Mouse (Mus musculus) CH12.LX (cell line): ENCODE measurements around the gene Grid2. TPM values are rescaled to one million over a fixed set of nuclear protein-coding genes. Genes with fewer than 3 reads are reported as not detected.

Experiments
- DNase-seq: peaks from one replicate; pipeline ENCODE4 v3.0.0-alpha.2; 2013; ENCODE audit errors: extremely low read depth
- H3K27ac ChIP-seq: 2 replicates; pipeline ENCODE4 v1.5.1; 2012; ENCODE audit warnings: low read depth, mild to moderate bottlenecking, control low read depth, moderate library complexity; ENCODE audit not compliant: insufficient read depth
- H3K27me3 ChIP-seq: replicated peaks from 2 replicates; pipeline ENCODE3; 2012; ENCODE audit warnings: inconsistent platforms
- H3K36me3 ChIP-seq, 2 experiments: replicated peaks in 1 of 2; 2 replicates each; pipeline versions ENCODE3 to v1.6.1; 2012; ENCODE audit warnings: inconsistent platforms in 1 of 2, low read length in 1 of 2, mild to moderate bottlenecking in 1 of 2, mixed read lengths in 1 of 2, moderate library complexity in 1 of 2; ENCODE audit not compliant: control insufficient read depth in 1 of 2, insufficient read depth in 1 of 2
- H3K4me1 ChIP-seq, 2 experiments: 2 replicates each; pipeline ENCODE4 v1.6.1; 2012; ENCODE audit warnings: inconsistent platforms in 1 of 2, moderate library complexity in 1 of 2; ENCODE audit not compliant: insufficient read depth in 2 of 2, control insufficient read depth in 1 of 2
- H3K4me2 ChIP-seq: 2 replicates; pipeline ENCODE4 v1.6.1; 2012; ENCODE audit warnings: low read depth, mild to moderate bottlenecking, control low read depth; ENCODE audit not compliant: poor library complexity, insufficient read depth, severe bottlenecking
- H3K4me3 ChIP-seq, 3 experiments: fragments of 150-350 bp in 1 of 3; sonication (generic) in 1 of 3; replicated peaks in 1 of 3; 2 replicates each; pipeline versions ENCODE3 to v1.5.1; 2011 to 2012; ENCODE audit warnings: low read depth in 2 of 3, low read length in 2 of 3, mild to moderate bottlenecking in 2 of 3, moderate library complexity in 2 of 3, control low read depth in 1 of 3, improper control_type of control experiment in 1 of 3, inconsistent platforms in 1 of 3, mixed read lengths in 1 of 3; ENCODE audit not compliant: poor library complexity in 1 of 3
- H3K79me2 ChIP-seq: replicated peaks from 2 replicates; pipeline ENCODE4 v1.6.1; 2012; ENCODE audit warnings: mild to moderate bottlenecking, moderate library complexity; ENCODE audit not compliant: control insufficient read depth, poor library complexity, insufficient read depth, severe bottlenecking; ENCODE audit errors: extremely low read depth
- H3K9ac ChIP-seq: 2 replicates; pipeline ENCODE4 v1.6.1; 2012; ENCODE audit warnings: low read depth, mild to moderate bottlenecking, control low read depth, moderate library complexity; ENCODE audit not compliant: insufficient read depth
- H3K9me3 ChIP-seq: replicated peaks from 2 replicates; pipeline ENCODE3; 2012; ENCODE audit warnings: low read length, inconsistent platforms, mixed read lengths
- BHLHE40 ChIP-seq: IDR thresholded peaks from 2 replicates; pipeline ENCODE4 v1.6.1; 2011; ENCODE audit warnings: mild to moderate bottlenecking, low read depth, low read length, improper control_type of control experiment
- CTCF ChIP-seq, 2 experiments: IDR thresholded peaks in 1 of 2; conservative IDR thresholded peaks in 1 of 2; 2 replicates each; pipeline ENCODE4 v1.5.1; 2011 to 2012; ENCODE audit warnings: low read depth in 2 of 2, low read length in 2 of 2, improper control_type of control experiment in 1 of 2, inconsistent platforms in 1 of 2, mild to moderate bottlenecking in 1 of 2, moderate library complexity in 1 of 2
- E2F4 ChIP-seq: IDR thresholded peaks from 2 replicates; pipeline ENCODE4 v1.6.1; 2011; ENCODE audit warnings: low read depth, low read length, improper control_type of control experiment; ENCODE audit not compliant: insufficient replicate concordance
- ELF1 ChIP-seq: IDR thresholded peaks from 2 replicates; pipeline ENCODE4 v1.6.1; 2014; ENCODE audit warnings: low read depth, mild to moderate bottlenecking, inconsistent platforms, low read length, improper control_type of control experiment
- EP300 ChIP-seq: IDR thresholded peaks from 2 replicates; pipeline ENCODE4 v1.6.1; 2011; ENCODE audit warnings: low read length, improper control_type of control experiment
- ETS1 ChIP-seq: conservative IDR thresholded peaks from 2 replicates; pipeline ENCODE4 v1.6.1; 2012; ENCODE audit warnings: low read depth, mild to moderate bottlenecking, inconsistent platforms, low read length, improper control_type of control experiment, moderate library complexity
- GABPA ChIP-seq: IDR thresholded peaks from 2 replicates; pipeline ENCODE4 v1.6.1; 2012; ENCODE audit warnings: low read depth, low read length, improper control_type of control experiment, inconsistent platforms; ENCODE audit not compliant: insufficient replicate concordance
- IRF4 ChIP-seq: IDR thresholded peaks from 2 replicates; pipeline ENCODE4 v1.6.1; 2014; ENCODE audit warnings: low read depth, mild to moderate bottlenecking, inconsistent platforms, low read length, improper control_type of control experiment
- JUND ChIP-seq: conservative IDR thresholded peaks from 2 replicates; pipeline ENCODE4 v1.6.1; 2011; ENCODE audit warnings: low read depth, low read length, improper control_type of control experiment
- MEF2A ChIP-seq: IDR thresholded peaks from 2 replicates; pipeline ENCODE4 v1.6.1; 2014; ENCODE audit warnings: low read depth, mild to moderate bottlenecking, inconsistent platforms, low read length, improper control_type of control experiment, borderline replicate concordance
- MXI1 ChIP-seq: IDR thresholded peaks from 2 replicates; pipeline ENCODE4 v1.6.1; 2011; ENCODE audit warnings: mild to moderate bottlenecking, low read depth, low read length, improper control_type of control experiment
- MYC ChIP-seq: IDR thresholded peaks from 2 replicates; pipeline ENCODE4 v1.6.1; 2011; ENCODE audit warnings: low read depth, mild to moderate bottlenecking, improper control_type of control experiment, low read length
- NRF1 ChIP-seq: IDR thresholded peaks from 2 replicates; pipeline ENCODE4 v1.6.1; 2014; ENCODE audit warnings: low read depth, mild to moderate bottlenecking, inconsistent platforms, low read length, improper control_type of control experiment, moderate library complexity
- PAX5 ChIP-seq: IDR thresholded peaks from 2 replicates; pipeline ENCODE4 v1.6.1; 2012; ENCODE audit warnings: low read length, inconsistent platforms, mixed read lengths
- POLR2A ChIP-seq: IDR thresholded peaks from 2 replicates; pipeline ENCODE4 v1.6.1; 2011; ENCODE audit warnings: low read depth, mild to moderate bottlenecking, improper control_type of control experiment, low read length
- POLR2AphosphoS2 ChIP-seq: IDR thresholded peaks from 2 replicates; pipeline ENCODE4 v1.6.1; 2011; ENCODE audit warnings: low read depth, low read length, improper control_type of control experiment
- SIN3A ChIP-seq: IDR thresholded peaks from 2 replicates; pipeline ENCODE4 v1.6.1; 2012; ENCODE audit warnings: low read length, improper control_type of control experiment, inconsistent platforms
- UBTF ChIP-seq: IDR thresholded peaks from 2 replicates; pipeline ENCODE4 v1.6.1; 2012; ENCODE audit warnings: low read depth, mild to moderate bottlenecking, inconsistent platforms, low read length, improper control_type of control experiment, moderate library complexity
- USF1 ChIP-seq: IDR thresholded peaks from 2 replicates; pipeline ENCODE4 v1.6.1; 2014; ENCODE audit warnings: low read depth, mild to moderate bottlenecking, inconsistent platforms, low read length, improper control_type of control experiment
- ZC3H11A ChIP-seq: IDR thresholded peaks from 2 replicates; pipeline ENCODE4 v1.6.1; 2012; ENCODE audit warnings: low read depth, mild to moderate bottlenecking, inconsistent platforms, low read length, improper control_type of control experiment
- ZKSCAN1 ChIP-seq: IDR thresholded peaks from 2 replicates; pipeline ENCODE4 v1.6.1; 2012; ENCODE audit warnings: low read depth, inconsistent platforms, low read length, improper control_type of control experiment, borderline replicate concordance
- ZMIZ1 ChIP-seq: IDR thresholded peaks from 2 replicates; pipeline ENCODE4 v1.6.1; 2012; ENCODE audit warnings: low read depth, mild to moderate bottlenecking, inconsistent platforms, low read length, improper control_type of control experiment
- ZNF384 ChIP-seq: IDR thresholded peaks from 2 replicates; pipeline ENCODE4 v1.6.1; 2012; ENCODE audit warnings: low read depth, low read length, improper control_type of control experiment, inconsistent platforms
- dilution Hi-C: fragments of 300-500 bp; cut with MboI; formaldehyde crosslinking; loops from 2 replicates; pipeline ENCODE4 v1.14.3; 2020; ENCODE audit warnings: low sequenced_read_pairs; ENCODE audit not compliant: extremely low pct_unique_long_range_greater_than_20kb, extremely low pct_ligation_motif_present
- in situ Hi-C: fragments of 300-500 bp; cut with MboI; formaldehyde crosslinking; loops from 3 replicates; pipeline ENCODE4 v1.14.3; 2019; ENCODE audit warnings: low sequenced_read_pairs, low pct_ligation_motif_present, low pct_unique_long_range_greater_than_20kb, mixed read lengths
- polyA plus RNA-seq: library from polyadenylated mRNA; unstranded; fragments of >175 nt; gene quantifications from 2 replicates; pipeline ENCODE4 v1.2.1, GENCODE M21; 2012; ENCODE audit warnings: low read depth; ENCODE audit not compliant: insufficient read length
- total RNA-seq, 2 experiments: library from RNA; depleted of rRNA; stranded (reverse); fragments of 300-350 nt in 1 of 2; fragments of >200 nt in 1 of 2; gene quantifications; 2 replicates each; pipeline ENCODE4 v1.2.3; 2012 to 2014

The Grid2 gene
- total and polyA plus RNA-seq, 3 experiments: not detected

GRCm38 (mm10) chr6:64733311-64733710, 1477.6 kb downstream of the Grid2 start:
- TF ChIP-seq POLR2A (no peak), BHLHE40 (no peak), ZMIZ1 (no peak), ZNF384 (no peak), ZC3H11A (no peak), GABPA (no peak), MXI1 (no peak), USF1 (no peak), IRF4 (no peak), SIN3A (no peak), ETS1 (no peak)
- Histone ChIP-seq H3K4me3 (no peak overlapping the region), H3K4me1 (no peaks in the 10 kb centered on the region), H3K27ac (no peak overlapping the region), H3K79me2 (no peaks in the 10 kb centered on the region), H3K9ac (no peak overlapping the region), H3K27me3 (no peaks in the 10 kb centered on the region), H3K4me2 (no peak overlapping the region), H3K36me3 (no peaks in the 10 kb centered on the region), H3K9me3 (peaks cover 57% of the 10 kb centered on the region)
- DNase-seq: no peak
- in situ Hi-C loops (no loop called here), dilution Hi-C loops (no loop called here)

GRCm38 (mm10) chr6:64734441-64735320, 1479.0 kb downstream of the Grid2 start:
- Histone ChIP-seq H3K9ac (no peak overlapping the region), H3K4me3 (no peak overlapping the region), H3K4me2 (no peak overlapping the region), H3K36me3 (no peaks in the 10 kb centered on the region), H3K9me3 (peaks cover 51% of the 10 kb centered on the region), H3K27me3 (no peaks in the 10 kb centered on the region), H3K4me1 (no peaks in the 10 kb centered on the region), H3K27ac (no peak overlapping the region), H3K79me2 (no peaks in the 10 kb centered on the region)
- DNase-seq: no peak
- in situ Hi-C loops (no loop called here), dilution Hi-C loops (no loop called here)
- TF ChIP-seq EP300: no peak
- TF ChIP-seq SIN3A: no peak
- no peak for TF ChIP-seq JUND
- no peak for TF ChIP-seq PAX5
- TF ChIP-seq ETS1: no peak
- no peak for TF ChIP-seq USF1
- no peak for TF ChIP-seq ZKSCAN1
- no peak for TF ChIP-seq CTCF (conservative IDR thresholded peaks at IDR 0.05 in 1 of 2, IDR thresholded peaks at IDR 0.05 in 1 of 2; ENCODE audit: low read depth in 2 of 2, low read length in 2 of 2)
- TF ChIP-seq NRF1: no peak
- no peak for TF ChIP-seq UBTF
- TF ChIP-seq POLR2AphosphoS2: no peak
- no peak for TF ChIP-seq POLR2A
- no peak for TF ChIP-seq MYC
- no peak for TF ChIP-seq MEF2A
- no peak for TF ChIP-seq E2F4
- no peak for TF ChIP-seq MXI1
- TF ChIP-seq ELF1: no peak
- TF ChIP-seq IRF4: no peak
- no peak for TF ChIP-seq ZNF384
- TF ChIP-seq, all 38 proteins: peak for 0
